Mouse (Mus musculus) testis, adult 2 months (tissue): Measurements from ENCODE around the gene Actc1.

Experiments used
- CTCF ChIP-seq: fragments of 200-500 bp; IDR thresholded peaks from 2 replicates; pipeline ENCODE4 v1.5.1; 2012; ENCODE audit warnings: low read depth, mild to moderate bottlenecking, inconsistent platforms, low read length, moderate library complexity; ENCODE audit not compliant: control insufficient read depth, insufficient read depth, insufficient replicate concordance
- POLR2A ChIP-seq: fragments of 200-500 bp; IDR thresholded peaks from 2 replicates; pipeline ENCODE4 v1.6.1; 2012; ENCODE audit warnings: low read depth, mild to moderate bottlenecking, inconsistent platforms, low read length, moderate library complexity; ENCODE audit not compliant: control insufficient read depth

DNA sequence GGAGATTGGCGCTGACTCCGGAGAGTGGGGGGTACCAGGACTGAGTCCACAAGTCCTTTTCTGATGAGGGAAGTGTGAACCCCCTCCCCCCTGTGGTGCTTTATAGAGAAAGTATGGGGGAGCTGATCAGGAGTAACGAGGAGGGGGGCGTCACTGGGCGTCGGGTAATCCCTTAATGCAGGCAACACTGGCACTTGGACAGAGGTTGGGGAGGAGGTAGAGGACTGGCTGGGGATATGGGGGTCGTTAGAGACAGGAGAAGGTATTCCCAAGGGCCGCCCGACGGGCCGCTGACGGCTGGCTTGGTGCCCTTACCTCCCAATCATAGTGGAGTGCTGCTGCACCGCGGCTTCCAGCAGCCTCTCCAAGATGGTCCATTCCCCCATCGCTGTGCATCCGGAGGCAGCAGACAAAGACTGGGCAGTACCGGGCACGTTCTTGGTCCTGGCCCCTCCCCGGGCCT is 40.6 kb downstream of the Actc1 start:
- TF ChIP-seq CTCF (no peak), POLR2A (no peak)
